Mouse (Mus musculus) kidney, postnatal 4 days (tissue): ENCODE data around the gene Sco1.
"Not testable (repeated sequence)": the region's sequence is repeated elsewhere in the genome, so short reads cannot be mapped to it uniquely, and the experiment has no call there.

ENCODE experiments used
- DNase-seq, 2 experiments: peaks; one replicate each; pipeline ENCODE4 v3.0.0; 2021; ENCODE audit warnings: mixed read lengths in 2 of 2

The Sco1 gene

GRCm38 (mm10) chr11:67052321-67052952 is at the start of gene Sco1, which contains the start of gene Adprm:
Gene Sco1, plus strand, starts transcription at chr11:67052670.
Gene Adprm, minus strand, starts transcription at chr11:67052594.
- peak; percentile 90 to 93 for DNase-seq

- no peak for DNase-seq
Measured at GRCm38 (mm10) chr11:67002911-67003310, 49.6 kb upstream of the Sco1 start.

GRCm38 (mm10) chr11:67007961-67008360 is 44.5 kb upstream of the Sco1 start:
- no peak for DNase-seq

GRCm38 (mm10) chr11:67008528-67008927 is 43.9 kb upstream of the Sco1 start:
- DNase-seq, result no peak

GRCm38 (mm10) chr11:67010430-67010829 is 42.0 kb upstream of the Sco1 start:
- DNase-seq, result peak; percentile 30 to 44

GRCm38 (mm10) chr11:67011635-67012034 is 40.8 kb upstream of the Sco1 start:
- DNase-seq, result no peak

GRCm38 (mm10) chr11:67017801-67018591 is 34.5 kb upstream of the Sco1 start:
- DNase-seq, result no peak

- peak in 1 of 2 experiments; percentile 33 for DNase-seq
Measured at GRCm38 (mm10) chr11:67019711-67020475, 32.6 kb upstream of the Sco1 start.

GRCm38 (mm10) chr11:67020948-67021347 is 31.5 kb upstream of the Sco1 start:
- peak; percentile 76 to 83 for DNase-seq

GRCm38 (mm10) chr11:67022354-67023115 is 29.9 kb upstream of the Sco1 start:
- DNase-seq, result peak in 1 of 2 experiments; percentile 23

GRCm38 (mm10) chr11:67023191-67023590 is 29.3 kb upstream of the Sco1 start:
- not testable (repeated sequence) for DNase-seq

GRCm38 (mm10) chr11:67023802-67024340 is 28.6 kb upstream of the Sco1 start:
- DNase-seq, result no peak

GRCm38 (mm10) chr11:67024867-67025477 is 27.5 kb upstream of the Sco1 start, which contains the start of gene Tmem220:
Gene Tmem220, plus strand, starts transcription at chr11:67025154.
- peak; percentile 96 to 98 for DNase-seq

GRCm38 (mm10) chr11:67030904-67031602 is 21.4 kb upstream of the Sco1 start:
- peak in 1 of 2 experiments; percentile 32 for DNase-seq

- no peak for DNase-seq
Measured at GRCm38 (mm10) chr11:67031603-67031915, 20.9 kb upstream of the Sco1 start.

GRCm38 (mm10) chr11:67034775-67035485 is 17.5 kb upstream of the Sco1 start:
- no peak for DNase-seq

GRCm38 (mm10) chr11:67036229-67036628 is 16.2 kb upstream of the Sco1 start:
- no peak for DNase-seq

- DNase-seq, result no peak
Measured at GRCm38 (mm10) chr11:67036892-67037291, 15.6 kb upstream of the Sco1 start.

- no peak for DNase-seq
Measured at GRCm38 (mm10) chr11:67039799-67040198, 12.7 kb upstream of the Sco1 start.

- no peak for DNase-seq
Measured at GRCm38 (mm10) chr11:67040483-67040882, 12.0 kb upstream of the Sco1 start.

GRCm38 (mm10) chr11:67043007-67043406 is 9.5 kb upstream of the Sco1 start:
- no peak for DNase-seq
